Mouse (Mus musculus): ENCODE measurements around the gene Crabp2.

Gene Crabp2

DNA sequence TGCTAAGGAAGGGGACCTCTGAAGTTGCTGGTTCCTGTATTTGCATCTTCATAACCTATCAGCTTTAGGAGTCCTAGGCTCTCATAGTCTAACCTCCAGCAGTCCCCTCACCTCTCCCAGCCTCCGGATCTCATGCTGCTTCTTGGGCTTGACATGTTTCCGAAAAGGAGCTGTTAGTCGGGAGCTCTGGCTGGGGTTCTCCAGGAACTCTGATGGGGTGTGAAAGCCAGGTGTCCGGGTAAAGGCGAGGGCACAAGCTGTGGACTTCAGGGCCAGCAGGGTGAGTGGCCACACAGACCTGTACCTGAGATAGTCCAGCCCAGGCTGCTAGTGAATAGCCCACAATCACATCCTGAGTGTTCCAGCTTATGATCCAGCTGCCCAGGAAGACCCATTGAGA lies 21.0 kb upstream of the Crabp2 start:
- DNase-seq (ENCODE audit: low spot score): no peak

DNA sequence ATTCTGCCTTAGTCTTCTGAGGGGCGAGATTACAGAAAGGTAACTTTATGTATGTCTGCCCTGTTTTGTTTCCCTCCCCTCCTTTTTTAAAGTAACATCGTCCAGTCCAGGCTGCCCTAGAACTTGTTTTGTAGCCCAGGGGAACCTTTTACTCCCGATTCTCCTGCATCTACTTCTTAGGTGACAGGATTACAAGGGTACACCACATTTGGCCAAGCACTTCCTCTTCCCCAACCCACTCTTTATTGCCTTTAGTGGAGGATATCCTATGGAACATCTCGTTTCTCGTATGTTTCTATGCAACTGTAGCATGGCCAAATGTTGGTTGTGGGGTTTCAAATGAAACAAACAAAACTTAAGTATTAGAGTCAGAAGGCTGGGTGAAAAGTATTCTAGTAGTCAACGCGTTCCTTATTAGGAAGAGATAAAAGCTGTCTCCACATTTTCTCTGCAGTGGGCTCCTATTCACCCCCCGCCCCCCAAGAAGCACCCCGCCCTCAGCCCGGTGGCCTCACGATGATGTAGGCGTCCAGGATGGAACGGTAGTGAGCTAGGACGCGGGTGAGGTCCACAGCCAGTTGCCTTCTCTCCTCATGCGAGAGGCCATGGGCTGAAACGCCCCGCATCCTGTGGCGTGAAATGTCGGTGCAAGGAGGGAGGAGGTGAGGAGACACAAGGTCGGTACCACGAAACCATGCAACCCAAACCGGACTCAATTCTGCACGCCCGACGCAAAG lies 19.0 kb upstream of the Crabp2 start:
- no peak for DNase-seq (ENCODE audit: low spot score)

DNA sequence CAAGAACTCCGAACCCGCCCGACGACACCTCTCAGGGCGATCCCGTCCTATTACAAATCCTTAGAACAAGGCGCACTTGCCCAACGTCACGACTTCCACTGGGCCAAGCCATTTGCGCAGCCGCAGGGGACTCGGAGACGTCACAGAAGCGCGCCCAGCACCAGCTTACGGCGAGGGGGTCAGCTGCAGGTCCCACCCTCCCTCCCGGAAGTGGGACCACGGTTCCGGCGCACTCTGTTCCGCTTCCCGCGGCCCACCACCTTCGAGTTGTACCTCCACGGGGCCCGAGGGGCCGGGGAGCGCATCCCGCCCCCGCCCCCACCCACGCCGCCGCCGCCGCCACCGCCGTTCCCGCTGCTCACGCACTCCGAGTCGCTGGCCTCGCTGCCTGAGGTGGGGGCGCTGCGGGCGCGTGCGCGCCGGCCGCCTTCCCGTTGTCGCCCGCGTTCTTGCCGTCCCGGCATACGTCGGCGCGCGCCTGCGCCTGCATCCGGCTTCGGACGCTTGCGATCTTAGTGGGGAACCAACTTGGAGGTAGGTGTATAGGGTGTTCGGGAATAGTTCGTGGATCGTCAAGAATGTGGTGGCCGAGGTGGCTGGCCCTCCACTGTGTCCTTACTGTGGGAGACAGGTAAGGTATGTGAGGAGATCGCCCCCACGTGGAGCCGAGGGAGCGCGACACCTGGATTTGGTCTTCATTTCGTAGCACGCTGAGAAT lies 18.2 kb upstream of the Crabp2 start, which contains the start of the genes Isg20l2 and Rrnad1:
TSS of gene Isg20l2 (plus strand) at position 237 of the 718 bp plus-strand sequence.
TSS of gene Rrnad1 (minus strand) at position 640 of the 718 bp plus-strand sequence.
- peak; percentile 89 for DNase-seq (ENCODE audit: low spot score)

DNA sequence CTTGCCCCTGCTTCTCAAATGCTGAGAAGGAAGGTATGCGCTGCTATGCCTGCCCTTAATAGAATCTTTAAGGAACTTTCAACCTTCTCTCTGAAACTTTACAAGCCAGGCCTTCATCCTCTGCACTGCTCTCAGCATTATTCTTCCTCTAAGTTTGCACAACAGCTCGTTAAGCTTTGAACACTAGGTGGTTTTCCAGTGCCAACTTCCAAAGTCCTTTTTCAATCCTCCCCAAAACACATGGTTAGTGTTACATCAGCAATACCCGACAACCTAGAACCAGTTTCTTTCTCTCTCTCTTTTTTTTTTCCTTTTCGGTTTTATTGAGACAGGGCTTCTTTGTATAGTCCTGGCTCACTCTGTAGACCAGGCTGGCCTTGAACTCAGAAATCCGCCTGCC lies 14.4 kb upstream of the Crabp2 start:
- no peak for DNase-seq (ENCODE audit: low spot score)

DNA sequence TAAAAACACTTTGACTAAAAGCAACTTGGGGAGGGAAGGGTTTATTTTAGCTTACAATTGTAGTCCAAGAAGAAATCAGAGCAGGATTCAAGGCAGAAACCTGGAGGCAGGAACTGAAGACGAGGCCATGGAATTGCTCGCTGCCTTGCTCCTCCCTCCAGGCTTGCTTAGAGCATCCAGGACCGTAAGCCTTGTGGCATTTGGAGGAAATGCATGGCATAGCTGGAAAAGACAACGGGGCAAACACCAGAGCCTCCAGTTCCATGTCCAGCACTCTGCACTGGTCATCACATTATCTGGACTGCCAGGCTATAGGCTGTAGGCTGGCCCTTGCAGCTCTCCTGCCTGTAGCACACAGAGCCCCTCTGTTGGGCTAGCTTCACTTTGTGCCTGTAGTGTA lies 14.0 kb upstream of the Crabp2 start:
- no peak for DNase-seq (ENCODE audit: low spot score)

DNA sequence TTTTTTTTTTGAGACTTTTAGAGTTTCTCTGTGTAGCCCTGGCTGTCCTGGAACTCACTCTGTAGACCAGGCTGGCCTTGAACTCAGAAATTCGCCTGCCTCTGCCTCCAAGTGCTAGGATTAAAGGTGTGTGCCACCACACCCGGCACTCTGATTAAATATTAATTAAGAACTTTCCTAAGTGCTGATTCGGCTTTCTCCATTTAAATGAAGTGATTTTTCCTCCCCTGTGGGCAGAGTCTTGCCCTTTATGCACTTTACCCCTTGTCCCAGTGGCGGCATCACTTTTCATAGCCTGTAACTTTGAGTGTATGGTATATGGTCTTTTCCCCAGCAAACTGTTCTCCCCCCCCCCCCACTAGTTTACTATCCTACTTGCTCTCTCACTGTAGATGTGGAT lies 13.3 kb upstream of the Crabp2 start:
- DNase-seq (ENCODE audit: low spot score): no peak

DNA sequence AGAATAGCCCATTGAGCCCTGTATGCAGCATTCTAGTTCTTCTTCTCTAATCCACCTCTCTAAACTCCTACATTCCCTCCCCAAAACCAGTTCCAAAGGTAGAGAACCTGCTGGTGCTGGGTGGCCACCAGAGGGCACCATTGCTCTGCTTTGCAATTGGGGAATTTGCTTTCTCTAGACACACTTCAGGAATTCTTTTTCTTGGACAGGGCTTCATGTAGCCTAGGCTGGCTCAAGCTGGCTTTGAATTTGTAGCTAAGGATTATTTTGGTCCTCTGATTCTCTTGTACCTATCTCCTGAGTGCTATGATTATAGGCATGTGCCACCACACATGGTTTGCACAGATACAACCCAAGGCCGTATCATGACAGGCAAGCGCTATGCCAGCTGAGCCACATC lies 12.7 kb upstream of the Crabp2 start:
- DNase-seq (ENCODE audit: low spot score): peak; percentile 52

DNA sequence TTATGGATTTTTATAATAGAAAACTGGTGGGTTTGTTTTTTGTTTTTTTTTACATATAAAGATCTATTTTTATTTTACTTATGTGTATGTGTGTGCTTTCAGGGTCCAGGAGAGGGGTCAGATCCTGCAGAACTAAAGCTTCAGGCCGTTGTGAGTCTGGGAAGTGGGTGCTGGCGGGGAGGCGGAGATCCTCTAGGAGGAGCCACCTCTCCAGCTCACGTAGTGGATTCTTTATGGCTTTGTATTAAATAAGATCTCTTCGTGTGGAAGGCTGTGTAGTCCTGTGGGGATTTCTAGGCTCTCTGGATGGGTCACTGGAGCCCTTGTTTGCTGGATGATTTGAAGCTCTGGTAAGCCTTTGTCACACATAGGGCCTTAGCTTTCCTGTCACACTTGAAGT lies 7.9 kb upstream of the Crabp2 start:
- DNase-seq (ENCODE audit: low spot score): no peak

DNA sequence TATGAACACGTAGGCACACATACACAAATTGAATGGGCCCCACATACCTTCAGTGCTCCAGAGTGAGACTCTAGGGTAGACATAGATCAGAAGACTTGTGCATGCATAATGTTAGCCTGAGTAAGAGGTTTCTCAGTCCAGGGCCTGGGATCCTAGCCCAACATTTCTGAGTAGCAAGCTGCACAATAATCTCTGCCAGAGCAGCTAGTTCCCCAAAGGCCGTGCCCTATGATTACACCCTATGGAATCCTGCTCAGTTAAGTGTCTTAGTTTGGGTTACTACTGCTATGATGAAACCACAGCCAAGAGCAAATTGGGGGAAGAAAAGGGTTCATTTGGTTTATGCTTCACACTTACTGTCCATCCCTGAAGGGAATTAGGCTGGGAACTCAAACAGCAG lies 6.0 kb upstream of the Crabp2 start:
- DNase-seq (ENCODE audit: low spot score): no peak

DNA sequence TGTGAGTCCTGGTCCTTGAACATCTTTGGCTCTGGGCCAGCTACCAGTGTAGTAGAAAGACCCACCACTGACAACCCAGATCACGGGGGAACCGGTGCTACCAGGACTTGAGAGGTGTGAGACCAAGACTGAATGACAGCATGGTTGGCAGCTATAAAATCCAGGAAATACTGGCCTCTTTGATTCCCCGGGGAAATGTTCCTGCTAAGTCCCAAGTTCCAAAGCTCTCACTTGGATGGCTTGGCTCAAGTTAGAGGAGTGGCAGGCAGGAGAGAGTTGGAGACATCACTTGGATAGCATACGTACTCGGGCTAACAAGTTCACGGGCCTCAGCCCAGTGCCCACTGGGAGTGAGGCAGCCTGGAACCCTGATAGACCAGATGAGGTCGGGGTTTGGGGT lies 4.9 kb upstream of the Crabp2 start:
- DNase-seq (ENCODE audit: low spot score): no peak

DNA sequence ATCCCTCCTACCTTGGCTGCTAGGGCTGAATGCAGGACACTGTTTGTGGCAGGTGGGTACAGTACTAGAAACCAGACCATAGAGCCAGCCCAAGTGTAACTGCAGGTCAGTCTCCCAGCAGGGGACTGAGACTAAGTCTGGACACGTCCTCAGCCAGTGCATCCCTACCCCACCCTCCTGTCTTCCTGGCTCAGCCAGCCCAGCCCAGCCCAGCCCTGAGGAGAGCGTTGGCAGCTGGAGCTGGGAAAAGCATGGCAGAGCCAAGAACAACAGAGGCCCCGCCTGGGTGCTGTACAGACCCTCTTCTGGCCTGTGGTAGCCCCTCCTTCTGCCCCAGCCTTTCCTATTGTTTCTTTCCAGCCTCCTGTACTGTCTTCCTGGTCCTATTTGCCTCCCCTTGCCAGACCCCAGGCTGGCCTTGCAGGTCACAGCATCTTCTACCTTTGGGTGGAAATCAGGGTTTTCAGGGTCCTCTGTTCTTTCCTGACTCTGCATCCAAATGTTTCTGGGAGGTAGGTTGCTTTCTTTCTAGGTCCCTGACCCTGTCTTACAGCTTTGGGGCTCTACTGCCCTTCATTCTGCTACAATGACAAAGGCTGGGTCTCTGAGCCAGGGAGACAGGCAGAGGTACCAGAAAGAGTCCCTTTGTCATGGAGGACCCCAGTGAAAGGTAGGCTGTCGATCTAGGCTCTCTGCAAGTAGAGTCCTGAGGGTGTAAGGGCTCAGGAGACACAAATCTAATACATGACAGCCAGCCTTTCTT lies 3.4 kb upstream of the Crabp2 start:
- no peak for DNase-seq (ENCODE audit: low spot score)

DNA sequence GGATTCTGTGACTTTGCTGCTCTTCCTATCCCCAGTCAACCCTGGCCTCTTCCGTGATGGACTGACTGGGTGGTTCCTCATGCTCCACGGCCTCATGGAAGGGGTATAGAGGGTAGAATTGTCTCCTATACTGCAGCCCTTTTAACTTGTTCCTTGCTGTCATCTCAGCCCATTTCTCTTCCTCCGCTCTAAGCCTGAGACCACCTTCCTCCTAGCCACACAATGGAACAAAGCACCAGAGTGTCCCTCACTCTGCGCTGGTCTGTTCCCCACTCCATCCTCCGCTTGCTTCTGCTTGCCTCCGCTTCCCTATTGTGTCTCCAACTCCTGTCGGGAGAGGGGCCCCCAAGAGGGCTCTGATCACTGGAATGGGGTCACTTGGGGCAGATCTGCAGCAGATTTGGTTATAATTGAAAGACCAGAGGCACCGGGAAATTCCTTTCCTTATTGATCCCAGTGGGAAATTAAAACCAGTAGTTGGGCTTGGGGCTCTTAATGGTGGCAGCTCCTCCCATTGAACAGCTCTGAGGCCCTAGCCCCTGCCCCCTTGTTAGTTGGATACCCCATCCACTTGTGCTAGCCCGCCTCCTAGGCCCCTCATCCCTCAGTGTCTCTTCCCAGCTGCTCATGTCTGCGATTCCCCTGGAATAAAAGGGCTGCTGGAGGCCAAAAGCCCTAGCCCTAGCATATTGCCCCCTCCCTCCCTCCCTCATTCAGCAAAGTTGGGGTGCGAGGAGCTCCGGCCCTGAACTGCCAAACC lies 2.5 kb upstream of the Crabp2 start:
- DNase-seq (ENCODE audit: low spot score): no peak

DNA sequence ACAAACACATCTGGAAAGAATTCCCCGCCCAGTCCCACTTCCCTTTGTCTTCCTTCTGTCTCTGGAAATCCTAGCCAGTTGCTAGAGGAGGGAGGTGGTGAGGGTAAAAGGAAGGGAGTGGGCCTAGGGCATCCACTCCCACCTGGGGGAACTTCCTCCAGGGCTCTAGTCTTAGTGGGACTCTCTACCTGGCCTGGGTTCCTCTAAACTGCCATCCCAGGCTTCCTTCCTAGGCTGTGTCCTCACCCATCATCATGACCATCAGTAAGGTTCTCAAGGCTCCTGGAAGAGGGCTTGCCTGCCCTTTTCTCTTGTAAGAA lies 2.0 kb upstream of the Crabp2 start:
- DNase-seq (ENCODE audit: low spot score): no peak

DNA sequence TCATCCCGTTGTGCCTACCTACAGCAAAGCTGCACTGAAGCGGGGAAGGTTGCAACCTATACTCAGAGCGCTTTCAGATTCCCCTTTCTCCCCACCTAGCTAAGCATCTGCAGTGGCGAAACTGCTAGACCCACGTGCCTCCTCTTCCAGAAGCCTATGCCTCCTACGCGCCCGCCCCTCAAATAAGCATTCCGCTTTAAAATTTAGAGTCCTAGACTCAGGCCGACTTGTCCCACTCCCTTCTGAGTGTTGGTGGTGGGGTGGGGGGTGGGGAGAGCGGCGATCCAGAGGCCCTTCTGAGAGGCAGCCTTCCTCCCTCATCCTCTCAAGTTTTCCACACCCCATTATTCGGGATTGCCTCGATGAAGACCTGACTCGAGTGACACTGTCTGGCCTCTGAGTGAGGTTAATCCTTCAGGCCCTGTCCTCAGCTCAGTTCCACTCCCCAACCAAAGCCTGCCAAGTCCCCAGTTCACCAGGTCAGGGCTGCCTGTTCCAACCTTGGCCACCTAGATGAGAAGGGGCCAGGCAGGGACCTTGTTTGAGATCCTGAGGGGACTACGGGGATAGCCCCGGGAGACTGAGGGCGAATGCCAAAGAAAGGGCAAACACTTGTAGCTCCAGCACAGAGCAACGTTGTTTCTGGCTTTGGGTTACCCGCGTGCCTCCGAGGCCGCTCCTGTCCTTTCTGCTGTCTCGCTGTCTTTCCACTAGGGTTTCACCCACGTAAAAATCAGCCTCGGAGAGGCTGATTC lies 1.2 kb upstream of the Crabp2 start:
- no peak for DNase-seq (ENCODE audit: low spot score)

DNA sequence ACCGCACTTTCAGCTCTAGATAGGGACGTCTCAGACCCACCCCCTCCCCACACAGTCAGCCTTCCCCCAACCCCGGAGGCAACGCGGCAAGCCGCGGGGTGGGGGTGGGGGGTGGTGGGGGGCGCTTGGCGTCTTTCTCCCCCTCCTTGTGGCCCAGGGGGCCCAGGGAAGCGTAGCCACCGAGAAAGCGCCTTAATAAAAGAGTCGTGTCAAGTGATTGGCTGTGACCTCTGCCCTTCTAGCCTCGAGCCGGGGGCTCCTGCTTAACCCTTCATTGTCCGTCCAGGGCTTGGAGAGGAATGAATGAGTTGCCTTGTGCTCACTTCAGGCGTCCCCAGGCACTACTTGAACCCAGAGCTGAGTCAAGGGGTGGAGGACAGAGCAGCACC lies 661 bp upstream of the Crabp2 start:
- DNase-seq (ENCODE audit: low spot score): no peak

DNA sequence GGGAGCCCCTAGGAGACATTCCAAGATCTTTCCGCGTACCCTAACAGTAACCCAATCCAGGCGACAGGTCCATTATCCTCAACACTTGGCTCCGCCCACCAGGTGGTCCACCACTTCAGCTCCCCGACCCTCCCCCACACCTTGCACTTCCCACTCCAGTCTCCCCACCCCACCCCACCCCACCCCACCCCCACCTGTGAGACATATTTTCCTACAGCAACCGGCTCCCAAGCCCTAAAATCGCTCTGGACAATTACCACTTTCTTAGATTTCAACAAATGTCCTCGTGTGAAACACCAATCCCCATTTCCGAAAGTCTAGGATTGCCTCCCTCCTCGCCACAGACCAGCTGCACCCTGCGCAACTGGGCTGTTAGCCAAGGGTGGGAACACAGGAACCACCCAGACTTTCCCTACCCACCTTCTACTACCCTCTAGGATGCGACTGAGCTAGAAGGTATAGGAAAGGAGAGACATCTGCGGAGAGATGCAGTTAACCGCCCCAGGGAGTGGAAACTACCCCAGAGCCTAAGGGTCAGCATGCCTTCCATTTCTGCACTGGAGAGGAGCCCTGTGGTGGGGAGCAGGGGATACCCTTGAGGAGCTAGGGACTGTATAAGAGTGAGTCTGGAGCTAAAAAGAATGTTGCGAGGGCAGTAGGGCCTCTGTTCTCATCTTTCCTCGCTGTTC lies 944 bp downstream of the Crabp2 start:
- no peak for DNase-seq (ENCODE audit: low spot score)

DNA sequence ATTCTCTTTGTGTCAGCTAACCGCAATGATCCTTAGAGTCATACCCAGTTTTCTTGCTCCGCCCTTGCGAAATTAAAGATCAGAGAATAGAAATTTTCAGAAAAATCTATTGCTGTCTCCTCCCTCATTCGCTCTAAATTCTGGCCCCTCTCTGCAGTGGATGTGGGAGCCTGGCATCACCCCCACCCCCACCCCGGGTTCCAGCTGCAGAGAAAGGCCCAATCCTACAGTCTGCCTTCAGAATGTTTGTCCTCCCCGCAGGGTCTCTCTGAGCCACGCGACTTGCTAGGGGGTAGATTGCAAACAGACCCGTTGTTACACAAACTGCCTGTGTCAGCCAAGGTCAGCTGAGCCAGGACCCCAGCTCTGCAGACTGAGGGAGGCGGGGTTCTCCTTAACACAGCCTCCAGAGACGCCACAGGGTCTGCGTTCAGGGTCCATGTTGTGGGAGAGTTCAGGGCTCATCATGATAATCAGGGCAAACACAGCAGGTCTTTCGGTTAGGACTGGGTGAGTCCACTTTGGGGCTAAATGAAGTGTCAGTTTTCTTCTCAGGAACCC lies 1.6 kb downstream of the Crabp2 start:
- no peak for DNase-seq (ENCODE audit: low spot score)

DNA sequence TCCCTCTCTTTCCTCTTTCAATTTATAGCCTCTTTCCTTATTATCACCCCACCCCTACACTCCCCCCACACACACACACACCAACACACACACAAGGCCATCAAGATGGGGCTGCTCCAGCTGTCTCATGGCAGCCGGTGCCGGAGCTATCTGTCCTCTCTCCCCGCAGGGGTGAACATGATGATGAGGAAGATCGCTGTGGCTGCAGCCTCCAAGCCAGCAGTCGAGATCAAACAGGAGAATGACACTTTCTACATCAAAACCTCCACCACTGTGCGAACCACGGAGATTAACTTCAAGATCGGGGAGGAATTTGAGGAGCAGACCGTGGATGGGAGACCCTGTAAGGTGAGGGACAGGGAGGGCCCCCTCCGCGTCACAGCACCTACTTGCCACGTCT lies 3.5 kb downstream of the Crabp2 start:
- DNase-seq (ENCODE audit: low spot score): no peak

DNA sequence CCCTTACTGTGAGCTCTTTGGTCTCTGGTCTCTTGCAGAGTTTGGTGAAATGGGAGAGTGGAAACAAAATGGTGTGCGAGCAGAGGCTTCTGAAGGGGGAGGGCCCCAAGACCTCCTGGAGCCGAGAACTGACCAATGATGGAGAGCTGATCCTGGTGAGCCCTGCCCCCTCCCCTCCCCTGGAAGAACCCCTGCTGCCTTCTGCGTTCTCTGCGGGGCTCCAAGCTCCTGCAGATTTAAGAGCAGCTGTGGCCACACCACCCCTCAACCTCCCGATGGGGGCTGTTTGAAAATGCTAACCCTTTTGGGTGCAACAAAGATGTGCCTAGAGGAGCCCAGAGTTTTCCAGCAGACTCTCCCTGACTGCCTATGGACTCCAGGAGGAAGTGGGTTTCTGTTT lies 4.0 kb downstream of the Crabp2 start:
- no peak for DNase-seq (ENCODE audit: low spot score)

DNA sequence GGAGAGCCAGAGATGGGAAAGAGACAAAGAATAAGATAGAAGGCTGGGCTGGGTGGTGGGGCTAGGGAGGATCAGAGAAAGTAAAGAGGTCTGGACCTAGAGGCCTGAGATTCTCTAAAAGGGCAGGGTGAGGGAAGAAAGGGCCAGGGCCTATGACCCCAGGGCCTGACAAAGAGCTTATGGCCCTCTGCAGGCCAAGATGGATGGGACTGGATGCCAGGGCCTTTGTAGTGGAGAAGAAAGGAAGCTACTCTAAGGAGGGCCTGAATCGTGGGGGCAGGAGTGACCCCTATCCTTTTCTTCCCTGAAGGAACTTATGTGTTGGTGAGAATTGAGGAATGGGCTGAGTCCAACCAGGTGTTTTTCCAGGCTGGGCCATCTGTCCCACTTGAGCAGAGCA lies 9.6 kb downstream of the Crabp2 start:
- DNase-seq (ENCODE audit: low spot score): no peak

DNA sequence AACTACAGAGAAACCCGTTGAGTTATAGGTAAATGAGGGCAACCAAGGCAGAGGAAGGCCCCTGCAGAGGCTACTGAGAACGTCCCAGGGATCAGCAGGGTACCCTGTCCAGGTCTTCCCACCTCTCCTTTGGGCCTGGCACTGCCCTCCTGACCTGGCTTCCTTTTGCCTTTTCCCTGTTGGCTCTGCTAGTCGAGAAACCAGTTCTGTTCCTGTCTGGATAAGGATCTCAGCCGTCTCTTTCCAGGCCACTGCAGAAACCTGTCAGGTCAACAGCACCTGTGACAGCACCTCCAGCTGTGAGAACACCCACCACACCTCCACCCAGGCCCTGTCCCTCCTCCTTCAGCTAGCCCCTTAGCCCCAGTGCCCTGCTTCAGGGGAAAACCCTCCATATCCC lies 10.0 kb downstream of the Crabp2 start:
- DNase-seq (ENCODE audit: low spot score): no peak

All from layer of hippocampus, adult 9-10 months (tissue).